Mouse (Mus musculus): ENCODE data around the gene Dnajc11.

The Dnajc11 gene

DNA sequence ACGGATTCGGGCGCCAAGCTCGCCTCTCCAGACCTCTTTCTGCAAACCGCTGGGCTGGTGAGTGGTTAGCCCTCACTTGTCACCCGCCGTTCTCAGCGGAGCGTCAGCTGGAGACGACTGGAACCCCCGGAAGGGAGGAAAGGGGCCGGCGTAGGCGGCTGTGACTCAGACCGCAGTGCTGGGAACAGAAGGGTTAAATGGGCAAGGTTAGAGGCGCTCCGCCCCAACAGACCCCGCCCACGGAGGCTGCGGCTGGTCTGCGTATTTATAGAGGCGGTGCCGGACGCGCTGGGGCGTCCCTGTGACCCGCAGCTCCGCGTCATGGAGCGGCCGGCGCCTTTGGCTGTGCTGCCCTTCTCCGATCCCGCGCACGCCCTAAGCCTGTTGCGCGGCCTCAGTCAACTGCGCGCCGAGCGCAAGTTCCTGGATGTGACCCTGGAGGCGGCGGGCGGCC lies 75.2 kb downstream of the Dnajc11 start, which contains the start of gene Klhl21:
Klhl21 (plus strand) TSS at position 182 of the 454 bp plus-strand sequence.
- in situ Hi-C loops (cut with MboI, MseI): no loop called here

DNA sequence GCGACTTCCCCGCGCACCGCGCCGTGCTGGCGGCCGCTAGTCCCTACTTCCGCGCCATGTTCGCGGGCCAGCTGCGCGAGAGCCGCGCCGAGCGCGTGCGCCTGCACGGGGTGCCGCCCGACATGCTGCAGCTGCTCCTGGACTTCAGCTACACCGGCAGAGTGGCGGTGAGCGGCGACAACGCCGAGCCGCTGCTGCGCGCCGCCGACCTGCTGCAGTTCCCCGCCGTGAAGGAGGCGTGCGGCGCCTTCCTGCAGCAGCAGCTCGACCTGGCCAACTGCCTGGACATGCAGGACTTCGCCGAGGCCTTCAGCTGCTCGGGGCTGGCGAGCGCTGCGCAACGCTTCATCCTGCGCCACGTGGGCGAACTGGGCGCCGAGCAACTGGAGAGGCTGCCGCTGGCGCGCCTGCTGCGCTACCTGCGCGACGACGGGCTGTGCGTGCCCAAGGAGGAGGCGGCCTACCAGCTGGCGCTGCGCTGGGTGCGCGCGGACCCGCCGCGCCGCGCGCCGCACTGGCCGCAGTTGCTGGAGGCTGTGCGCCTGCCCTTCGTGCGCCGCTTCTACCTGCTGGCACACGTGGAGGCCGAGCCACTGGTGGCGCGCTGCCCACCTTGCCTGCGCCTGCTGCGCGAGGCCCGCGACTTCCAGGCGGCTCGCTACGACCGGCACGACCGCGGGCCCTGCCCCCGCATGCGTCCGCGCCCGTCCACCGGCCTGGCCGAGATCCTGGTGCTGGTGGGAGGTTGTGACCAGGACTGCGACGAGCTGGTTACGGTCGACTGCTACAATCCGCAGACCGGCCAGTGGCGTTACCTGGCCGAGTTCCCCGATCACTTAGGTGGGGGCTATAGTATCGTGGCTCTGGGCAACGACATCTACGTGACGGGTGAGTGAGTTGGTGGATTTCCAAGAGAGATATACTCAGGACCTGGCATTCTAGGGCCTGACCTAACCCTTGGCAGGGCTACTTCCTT lies 75.9 kb downstream of the Dnajc11 start:
- in situ Hi-C loops (cut with MboI, MseI): no loop called here

DNA sequence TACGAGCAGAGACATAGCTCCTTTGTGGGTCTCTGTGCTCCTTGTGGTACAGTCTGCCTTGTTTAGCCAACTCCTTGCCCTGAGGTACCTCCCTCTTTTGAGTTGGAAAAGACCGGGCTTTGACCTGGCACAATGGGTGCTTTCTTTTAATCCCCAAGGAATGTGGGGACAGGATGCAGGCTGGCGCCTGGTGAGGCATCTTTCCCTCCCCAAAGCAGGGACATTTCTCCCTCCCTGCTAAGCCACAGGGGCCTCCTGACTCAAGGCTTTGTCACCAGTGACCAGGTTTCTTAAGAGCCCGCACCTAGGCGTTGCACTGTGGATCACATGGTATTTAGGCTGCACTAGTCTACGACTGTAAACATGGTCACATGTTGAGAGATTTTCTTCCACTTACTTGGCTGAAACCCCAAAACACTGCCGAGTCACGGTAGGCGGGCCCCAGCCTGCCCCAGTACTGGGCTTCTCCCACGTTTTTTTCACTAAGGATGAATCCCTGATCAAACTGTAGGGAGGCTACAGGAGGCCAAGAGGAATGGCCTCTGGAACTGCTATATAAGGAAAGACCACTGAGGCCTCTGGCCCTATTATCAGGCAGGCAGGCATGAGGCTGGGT lies 76.7 kb downstream of the Dnajc11 start:
- in situ Hi-C loops (cut with MboI, MseI): no loop called here

DNA sequence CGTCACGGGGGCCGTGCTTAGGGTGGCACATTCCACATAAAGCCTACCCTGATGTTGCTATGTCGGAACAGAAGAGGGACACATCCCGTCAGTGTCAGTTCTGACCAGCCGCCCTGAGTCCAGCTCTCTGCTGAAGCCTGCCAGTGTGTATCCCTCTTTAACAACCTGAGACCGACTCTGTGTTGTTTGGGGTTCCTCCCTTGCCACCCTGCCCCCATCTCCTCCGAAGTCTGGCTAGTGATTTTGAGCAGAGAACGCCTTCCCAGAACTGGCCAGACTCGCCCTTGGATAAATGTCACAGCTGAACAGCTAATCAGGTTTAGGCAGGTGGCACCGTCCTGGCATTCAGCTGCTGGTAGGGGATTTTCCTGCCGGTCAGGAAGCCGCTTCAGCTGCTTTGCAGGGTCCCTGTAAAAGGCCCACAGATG lies 77.2 kb downstream of the Dnajc11 start:
- in situ Hi-C loops (cut with MboI, MseI): no loop called here

DNA sequence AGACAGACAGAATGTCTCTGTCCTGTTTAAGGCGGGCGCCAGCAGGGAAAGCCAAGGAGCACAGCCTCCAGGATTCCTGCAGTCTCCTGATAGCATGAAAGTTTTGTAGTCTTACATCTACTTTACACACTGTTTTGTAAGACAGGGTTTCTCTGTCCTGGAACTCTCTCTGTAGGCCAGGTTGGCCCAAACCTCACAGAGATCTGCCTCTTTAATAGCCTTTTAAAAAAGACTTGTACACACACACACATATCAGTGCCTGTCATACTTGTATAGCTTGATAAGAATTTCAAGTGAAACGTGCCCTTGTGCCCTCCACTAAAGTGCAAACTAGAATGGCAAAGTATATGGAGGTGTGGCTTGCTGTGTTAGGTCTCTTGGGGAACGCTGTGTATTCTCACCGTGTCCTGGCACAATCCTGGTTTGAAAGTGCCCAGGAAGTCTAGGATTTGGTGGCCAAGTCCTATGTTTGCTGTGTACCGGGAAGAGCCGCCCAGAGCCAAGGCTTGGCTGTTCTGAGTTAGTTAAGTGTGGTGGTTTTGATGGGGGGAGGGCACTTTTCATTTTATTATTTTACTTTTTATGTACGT lies 77.8 kb downstream of the Dnajc11 start:
- in situ Hi-C loops (cut with MboI, MseI): no loop called here

DNA sequence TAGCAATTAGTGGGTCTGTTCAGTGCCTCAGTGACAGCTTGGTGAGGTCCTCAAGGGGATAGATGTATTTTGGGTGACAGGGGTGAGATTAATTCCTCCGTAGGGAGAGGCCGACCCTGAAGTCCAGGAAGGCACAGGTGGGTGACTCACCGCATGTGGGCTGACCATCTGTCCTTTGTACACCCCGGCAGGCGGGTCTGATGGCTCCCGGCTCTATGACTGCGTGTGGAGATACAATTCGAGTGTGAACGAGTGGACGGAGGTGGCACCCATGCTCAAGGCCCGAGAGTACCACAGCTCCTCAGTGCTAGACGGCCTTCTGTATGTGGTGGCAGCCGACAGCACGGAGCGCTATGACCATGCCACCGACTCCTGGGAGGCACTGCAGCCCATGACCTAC lies 78.6 kb downstream of the Dnajc11 start:
- in situ Hi-C loops (cut with MboI, MseI): no loop called here

DNA sequence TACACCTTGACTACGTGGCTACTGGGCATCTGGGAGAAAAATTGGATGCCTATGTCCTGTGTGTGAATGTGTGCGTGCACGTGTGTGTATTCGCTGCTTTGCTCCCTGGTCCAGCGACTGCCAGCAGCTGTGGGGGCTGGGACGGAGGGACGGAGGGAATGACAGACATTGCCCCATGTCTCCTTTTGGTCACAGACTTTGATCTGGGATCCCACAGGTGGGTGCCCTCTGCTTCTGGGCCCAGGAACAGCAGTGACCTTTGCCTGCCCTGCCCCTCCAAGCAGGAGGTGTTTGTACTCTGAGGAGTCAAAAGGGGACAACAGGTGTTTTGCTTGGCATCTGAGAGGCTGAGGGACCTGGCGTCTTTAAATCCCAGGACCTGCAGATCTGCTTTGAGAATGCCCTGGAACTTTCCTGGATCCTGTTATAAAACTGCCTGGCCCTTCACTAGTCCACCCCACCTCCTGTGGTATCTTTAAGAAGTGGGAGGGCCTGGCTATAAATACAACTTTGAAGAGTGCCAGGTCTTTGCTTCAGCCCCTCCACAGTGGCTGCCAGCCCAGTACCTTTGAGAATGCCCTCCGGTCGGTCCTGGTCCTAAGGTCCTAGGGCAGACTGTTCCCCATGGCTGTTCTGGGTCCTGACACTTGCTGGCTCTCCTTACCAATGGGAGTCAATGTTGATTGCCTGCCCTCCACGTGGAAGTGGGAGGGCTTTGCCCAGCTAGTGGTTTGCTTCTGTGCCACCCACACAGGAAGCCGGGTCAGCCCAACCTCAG lies 79.7 kb downstream of the Dnajc11 start:
- in situ Hi-C loops (cut with MboI, MseI): no loop called here

DNA sequence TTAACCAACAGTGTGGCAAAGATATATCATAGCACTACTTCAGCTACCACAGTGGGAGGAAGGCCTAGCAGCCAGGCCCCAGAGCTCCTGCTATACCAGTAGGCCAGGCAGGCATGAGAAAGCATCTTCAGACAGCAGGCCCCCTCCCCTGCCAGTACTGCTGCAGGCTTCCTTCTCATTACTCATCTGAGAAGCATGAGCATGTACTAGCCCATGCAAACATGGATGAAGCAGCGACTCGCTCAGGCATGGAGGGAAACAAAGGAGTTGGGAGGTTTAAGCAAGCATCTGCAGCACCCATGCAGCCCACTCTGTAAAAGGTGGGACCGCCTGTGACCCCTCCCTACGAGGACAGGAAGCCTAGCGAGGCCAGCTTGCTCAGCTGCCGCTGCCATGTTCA lies 85.6 kb downstream of the Dnajc11 start:
- in situ Hi-C loops (cut with MboI, MseI): no loop called here

DNA sequence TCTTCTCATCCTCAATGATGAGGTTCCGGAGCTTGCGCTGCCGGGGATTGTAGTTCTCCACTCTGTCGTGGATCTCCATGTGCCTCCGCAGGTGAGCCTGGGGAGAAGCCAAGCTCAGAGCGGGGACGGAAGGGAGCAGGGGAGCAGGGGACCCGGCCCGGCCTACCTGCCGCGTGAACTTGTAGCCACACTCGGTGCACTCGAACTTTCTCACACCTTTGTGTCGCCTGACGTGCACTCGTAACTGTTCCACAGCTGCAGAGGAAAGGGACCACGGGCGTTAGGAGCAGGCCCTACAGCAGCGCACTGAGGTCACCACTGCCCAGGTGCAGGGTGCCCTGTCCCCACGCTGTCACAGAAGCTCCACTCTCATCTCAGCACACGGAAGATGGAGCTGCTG lies 86.5 kb downstream of the Dnajc11 start:
- in situ Hi-C loops (cut with MboI, MseI): no loop called here

DNA sequence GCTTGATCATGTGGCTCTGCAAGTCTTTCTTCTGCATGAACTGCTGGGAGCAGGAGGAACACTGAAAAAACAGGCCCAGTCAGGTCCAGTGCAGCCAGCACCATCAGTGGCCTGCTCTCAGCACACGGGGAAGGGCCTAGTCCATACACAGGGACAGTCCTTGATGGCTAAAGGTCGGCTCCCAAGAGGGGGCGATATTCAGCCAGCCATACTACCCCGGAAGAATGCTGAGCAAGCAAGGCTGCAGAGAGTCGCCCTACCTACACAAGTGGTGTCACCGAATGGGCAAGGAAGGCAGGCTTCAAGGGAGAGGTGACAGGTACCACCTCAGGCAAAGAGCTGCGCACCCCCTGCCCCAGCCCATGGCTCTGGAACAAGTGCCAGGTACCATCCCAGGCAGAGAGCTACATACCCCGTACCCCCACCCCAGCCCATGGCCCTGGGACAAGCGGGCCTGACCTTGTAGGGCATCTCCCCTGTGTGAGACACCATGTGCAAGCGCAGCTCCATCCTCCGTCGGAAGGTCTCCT lies 88.1 kb downstream of the Dnajc11 start:
- in situ Hi-C loops (cut with MboI, MseI): no loop called here

DNA sequence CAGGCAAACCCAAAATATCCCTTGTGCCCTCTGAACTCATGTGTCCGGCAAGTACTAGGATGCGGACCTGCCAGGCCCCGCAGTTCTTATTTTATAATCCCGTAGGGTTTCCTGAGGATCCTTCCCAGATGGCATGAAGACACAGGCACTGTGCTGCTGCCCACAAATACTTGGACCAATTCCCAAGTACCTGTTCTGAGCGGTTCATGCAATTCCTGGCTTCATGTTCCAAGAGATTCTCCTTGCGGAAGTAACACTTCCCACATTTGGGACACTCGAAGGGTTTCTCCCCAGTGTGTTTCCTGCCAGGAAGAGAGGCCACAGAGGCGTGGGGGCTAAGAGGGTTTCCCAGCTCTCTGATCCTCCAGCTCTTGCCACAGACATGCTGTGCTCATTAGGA lies 89.0 kb downstream of the Dnajc11 start:
- in situ Hi-C loops (cut with MboI, MseI): no loop called here

DNA sequence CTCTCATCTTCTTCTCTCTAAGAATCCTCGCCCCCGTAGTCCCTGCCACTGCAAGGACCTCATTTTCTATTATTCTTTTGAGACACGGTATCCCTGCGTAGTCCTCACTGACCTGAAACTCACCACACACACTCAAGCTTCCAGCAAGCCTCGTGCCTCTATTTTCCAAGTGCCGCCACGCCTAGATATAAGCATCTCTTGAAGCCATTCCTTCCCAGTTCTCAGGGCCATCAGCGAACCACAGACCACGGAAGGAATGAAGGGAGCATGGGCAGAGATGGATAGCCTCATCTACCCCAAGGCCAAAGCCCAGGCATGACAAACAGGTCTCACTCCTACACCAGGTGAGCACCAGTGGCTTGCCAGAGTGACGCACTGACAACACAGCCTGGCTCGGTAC lies 91.0 kb downstream of the Dnajc11 start:
- in situ Hi-C loops (cut with MboI, MseI): no loop called here

DNA sequence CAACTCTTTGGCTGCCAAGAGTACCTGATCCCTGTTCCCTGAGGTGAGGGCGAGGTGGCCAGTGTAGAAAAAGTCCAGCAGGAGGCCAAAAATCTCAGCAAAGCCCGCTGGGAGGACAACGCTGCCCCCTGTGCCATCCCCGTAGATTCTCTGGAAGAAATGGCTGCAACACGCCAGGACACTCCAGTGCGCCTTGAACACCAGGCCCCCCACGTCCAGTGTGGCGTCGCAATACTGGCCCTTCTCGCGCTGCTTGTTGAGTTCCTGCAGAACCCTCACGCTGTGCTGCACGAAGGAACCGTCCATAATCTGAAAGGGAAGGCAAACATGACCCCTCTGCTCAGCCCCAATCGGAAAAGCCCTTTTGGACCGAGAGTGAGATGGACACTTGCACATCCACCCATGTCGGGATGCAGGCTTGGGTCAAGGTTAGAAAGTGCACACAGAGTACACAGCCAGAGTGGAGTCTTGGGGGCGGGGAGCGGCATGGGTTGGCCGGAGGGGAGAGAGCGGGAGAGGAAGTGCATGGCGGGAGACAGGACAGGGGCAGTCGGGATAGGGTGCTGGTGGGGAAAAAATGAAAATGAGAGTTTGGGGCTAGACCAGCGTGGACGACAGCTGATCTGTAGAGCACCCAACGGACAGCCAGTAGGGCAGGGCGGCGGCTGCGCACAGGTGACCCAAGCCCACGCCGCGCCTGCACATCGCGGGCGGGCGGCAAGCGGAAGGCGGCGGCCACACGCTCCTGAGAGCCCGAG lies 93.4 kb downstream of the Dnajc11 start:
- in situ Hi-C loops (cut with MboI, MseI): no loop called here

DNA sequence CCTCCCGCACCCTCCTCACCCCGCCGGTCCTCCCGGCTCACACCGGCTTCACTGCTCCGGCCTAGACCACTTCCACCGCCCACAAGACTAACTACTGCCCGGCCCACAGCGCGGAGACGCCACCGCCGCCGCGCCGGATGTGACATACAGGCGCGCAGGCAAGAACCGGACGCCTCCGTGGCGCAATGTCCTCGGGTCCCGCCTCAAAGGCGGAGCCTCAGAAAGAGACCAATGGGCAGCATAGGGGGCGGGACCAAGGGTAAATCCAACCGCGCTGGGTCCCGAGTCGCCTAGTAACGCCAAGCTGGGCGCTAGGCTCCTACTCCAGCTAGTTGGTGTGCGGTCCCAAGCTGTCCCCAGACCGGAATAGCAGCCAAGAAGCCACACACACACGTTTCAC lies 94.0 kb downstream of the Dnajc11 start, which contains the start of gene Zbtb48:
Zbtb48 (minus strand) TSS at position 148 of the 400 bp plus-strand sequence.
- in situ Hi-C loops (cut with MboI, MseI): no loop called here

DNA sequence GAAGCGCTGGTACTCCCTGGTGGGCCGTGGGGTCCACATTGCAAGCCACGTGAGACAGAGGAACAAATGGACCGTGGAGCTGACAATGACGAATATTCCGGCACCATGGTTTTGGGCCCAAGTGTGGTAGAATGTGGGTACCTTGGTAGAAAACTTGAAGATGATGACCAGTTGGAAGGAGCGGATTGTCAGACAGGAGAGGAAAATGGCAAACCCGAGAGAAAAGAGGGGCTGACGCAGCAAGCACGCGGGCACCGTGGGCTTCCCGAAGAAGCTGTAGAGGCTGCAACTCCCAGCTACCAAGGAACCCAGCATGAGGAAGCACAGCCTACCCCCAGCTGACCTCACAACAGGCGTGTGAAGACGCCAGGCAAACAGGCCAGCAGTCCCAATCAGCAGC lies 95.0 kb downstream of the Dnajc11 start:
- in situ Hi-C loops (cut with MboI, MseI): no loop called here

DNA sequence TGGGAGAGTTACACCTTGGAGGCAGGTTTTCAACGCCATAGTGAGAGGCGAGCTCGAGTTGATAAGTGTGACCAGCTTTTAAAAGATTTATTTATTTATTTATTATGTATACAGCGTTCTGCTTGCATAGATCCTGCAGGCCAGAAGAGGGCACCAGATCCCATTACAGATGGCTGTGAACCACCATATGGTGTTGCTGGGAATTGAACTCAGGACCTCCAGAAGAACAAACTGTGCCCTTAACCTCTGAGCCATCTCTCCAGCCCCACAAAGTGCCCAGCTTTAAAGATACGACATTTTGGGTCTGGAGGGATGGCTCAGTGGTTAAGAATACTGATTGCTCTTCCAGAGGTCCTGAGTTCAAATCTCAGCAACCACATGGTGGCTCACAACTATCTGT lies 95.6 kb downstream of the Dnajc11 start:
- in situ Hi-C loops (cut with MboI, MseI): no loop called here

DNA sequence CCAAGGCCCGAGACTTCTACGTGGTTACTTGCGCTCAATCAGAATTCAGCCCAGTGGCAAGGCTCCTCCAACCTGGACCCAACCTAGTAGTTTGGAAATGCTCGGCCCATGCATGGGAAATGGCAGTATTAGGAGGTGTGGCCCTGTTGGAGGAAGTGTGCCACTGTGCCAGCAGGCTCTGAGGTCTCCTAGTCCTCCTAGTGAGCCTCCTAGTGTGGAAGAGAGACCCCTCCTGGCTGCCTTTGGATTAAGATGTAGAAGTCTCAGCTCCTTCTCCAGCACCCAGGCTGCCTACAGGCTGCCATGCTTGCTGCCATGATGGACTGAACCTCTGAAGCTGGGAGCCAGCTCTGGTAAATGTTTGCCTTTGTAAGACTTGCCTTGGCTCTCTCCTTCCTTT lies 96.5 kb downstream of the Dnajc11 start:
- in situ Hi-C loops (cut with MboI, MseI): loop anchor here (5.0 kb wide), 1 partner anchor 48 kb away; no protein-coding TSS in a partner anchor
